Mouse (Mus musculus) myocyte (in vitro differentiated cells): ENCODE measurements around the gene Pde8b.

ENCODE experiments used
- CEBPB ChIP-seq: IDR thresholded peaks from 2 replicates; pipeline ENCODE4 v1.6.1; 2011; ENCODE audit warnings: mild to moderate bottlenecking, moderate library complexity; ENCODE audit not compliant: poor library complexity, insufficient read depth, severe bottlenecking
- E2F4 ChIP-seq: IDR thresholded peaks from one replicate; pipeline ENCODE4 v1.6.1; 2011; ENCODE audit warnings: mild to moderate bottlenecking, control low read depth, moderate library complexity; ENCODE audit not compliant: insufficient read depth
- MAX ChIP-seq: IDR thresholded peaks from one replicate; pipeline ENCODE4 v1.6.1; 2011; ENCODE audit warnings: low read depth, mild to moderate bottlenecking, control low read depth
- MYOD1 ChIP-seq, 3 experiments: IDR thresholded peaks; one replicate each; pipeline ENCODE4 v1.6.1; 2011; ENCODE audit warnings: control low read depth in 2 of 3, low read depth in 2 of 3, mild to moderate bottlenecking in 2 of 3, moderate library complexity in 1 of 3; ENCODE audit not compliant: insufficient read length in 2 of 3, control insufficient read depth in 1 of 3
- MYOG ChIP-seq, 3 experiments: IDR thresholded peaks; one replicate each; pipeline ENCODE4 v1.6.1; 2011; ENCODE audit warnings: control low read depth in 2 of 3, low read depth in 2 of 3, mild to moderate bottlenecking in 2 of 3; ENCODE audit not compliant: insufficient read length in 2 of 3, control insufficient read depth in 1 of 3, insufficient read depth in 1 of 3
- POLR2A ChIP-seq: IDR thresholded peaks from one replicate; pipeline ENCODE4 v1.6.1; 2011; ENCODE audit warnings: low read depth, mild to moderate bottlenecking, control low read depth, moderate library complexity; ENCODE audit not compliant: insufficient read length
- TCF12 ChIP-seq: IDR thresholded peaks from one replicate; pipeline ENCODE4 v1.6.1; 2011; ENCODE audit warnings: mild to moderate bottlenecking, control low read depth; ENCODE audit not compliant: poor library complexity, insufficient read depth, severe bottlenecking
- TCF3 ChIP-seq: IDR thresholded peaks from one replicate; pipeline ENCODE4 v1.6.1; 2011; ENCODE audit warnings: low read depth, control low read depth; ENCODE audit not compliant: insufficient read length
- USF1 ChIP-seq: IDR thresholded peaks from one replicate; pipeline ENCODE4 v1.6.1; 2011; ENCODE audit warnings: low read depth, mild to moderate bottlenecking, control low read depth, moderate library complexity

DNA sequence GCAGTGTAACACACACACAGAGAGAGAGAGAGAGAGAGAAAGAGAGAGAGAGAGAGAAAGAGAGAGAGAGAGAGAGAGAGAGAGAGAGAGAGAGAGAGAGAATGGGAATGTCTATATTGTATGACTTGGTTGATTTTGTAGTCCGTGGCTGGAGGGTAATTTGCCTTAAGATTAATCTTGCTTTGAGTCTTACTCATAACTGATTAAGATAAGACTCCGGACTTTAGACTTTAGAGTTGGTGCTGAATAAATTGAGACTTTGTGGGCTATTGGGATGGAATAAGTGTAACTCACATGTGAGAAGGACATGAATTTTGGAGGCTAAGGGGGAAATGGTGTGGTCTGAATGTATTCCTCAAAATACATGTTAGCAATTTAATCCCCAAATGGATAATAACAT is 7.1 kb downstream of the Pde8b start:
- TF ChIP-seq MYOG (IDR thresholded peaks at IDR 0.05; ENCODE audit: control insufficient read depth in 1 of 3, insufficient read depth in 1 of 3, insufficient read length in 2 of 3, low read depth in 2 of 3) (no peak), TCF3 (no peak), POLR2A (no peak), MAX (no peak), CEBPB (no peak), MYOD1 (IDR thresholded peaks at IDR 0.05; ENCODE audit: control insufficient read depth in 1 of 3, insufficient read length in 2 of 3, low read depth in 2 of 3) (no peak), TCF12 (no peak), E2F4 (no peak), USF1 (no peak)
